Mouse (Mus musculus): ENCODE data around the gene Acbd4. TPM values are rescaled to one million over a fixed set of nuclear protein-coding genes. Genes with fewer than 3 reads are reported as not detected.

Acbd4 gene
- polyA plus RNA-seq, 1 experiment: 17.9 TPM

DNA sequence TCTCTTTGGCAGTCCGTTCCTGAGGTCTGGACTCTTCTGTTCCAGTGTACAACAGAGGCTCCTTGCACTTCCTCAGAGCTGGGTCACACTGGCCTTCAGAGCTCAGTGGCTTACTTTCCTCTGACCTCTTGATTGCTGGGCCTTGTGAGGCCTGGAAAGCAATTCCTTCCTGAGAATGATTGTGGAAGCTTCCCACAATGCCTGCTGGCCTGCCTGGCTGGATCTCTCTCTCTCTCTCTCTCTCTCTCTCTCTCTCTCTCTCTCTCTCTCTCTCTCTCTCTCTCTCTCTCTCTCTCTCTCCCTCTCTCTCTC, 40.4 kb downstream of the Acbd4 start:
- H3K4me1 ChIP-seq (ENCODE audit: control insufficient read depth, insufficient read depth, insufficient read length): peaks cover 6% of the 10 kb centered on the region; the same call in 1 of the 2 replicates
- H3K4me3 ChIP-seq (ENCODE audit: extremely low read depth, insufficient read depth, insufficient read length): no peak overlapping the region
- H3K36me3 ChIP-seq (ENCODE audit: control insufficient read depth, insufficient read depth, low read length): no peaks in the 10 kb centered on the region
- H3K27me3 ChIP-seq (ENCODE audit: control insufficient read depth, insufficient read depth, low read length): no peaks in the 10 kb centered on the region
- no peak for DNase-seq (ENCODE audit: low read depth in 1 of 2, low spot score in 2 of 2)
- peak overlapping the region; percentile 34 for H3K27ac ChIP-seq (ENCODE audit: insufficient read depth, low read length)
- TF ChIP-seq CTCF (IDR thresholded peaks at IDR 0.05; ENCODE audit: extremely low read depth, insufficient read depth, insufficient read length, insufficient replicate concordance) (no peak), POLR2A (IDR thresholded peaks at IDR 0.05; ENCODE audit: low read depth, low read length) (no peak)
- WGBS: 50% methylated on average over 1 of the region's 1 CpGs

DNA sequence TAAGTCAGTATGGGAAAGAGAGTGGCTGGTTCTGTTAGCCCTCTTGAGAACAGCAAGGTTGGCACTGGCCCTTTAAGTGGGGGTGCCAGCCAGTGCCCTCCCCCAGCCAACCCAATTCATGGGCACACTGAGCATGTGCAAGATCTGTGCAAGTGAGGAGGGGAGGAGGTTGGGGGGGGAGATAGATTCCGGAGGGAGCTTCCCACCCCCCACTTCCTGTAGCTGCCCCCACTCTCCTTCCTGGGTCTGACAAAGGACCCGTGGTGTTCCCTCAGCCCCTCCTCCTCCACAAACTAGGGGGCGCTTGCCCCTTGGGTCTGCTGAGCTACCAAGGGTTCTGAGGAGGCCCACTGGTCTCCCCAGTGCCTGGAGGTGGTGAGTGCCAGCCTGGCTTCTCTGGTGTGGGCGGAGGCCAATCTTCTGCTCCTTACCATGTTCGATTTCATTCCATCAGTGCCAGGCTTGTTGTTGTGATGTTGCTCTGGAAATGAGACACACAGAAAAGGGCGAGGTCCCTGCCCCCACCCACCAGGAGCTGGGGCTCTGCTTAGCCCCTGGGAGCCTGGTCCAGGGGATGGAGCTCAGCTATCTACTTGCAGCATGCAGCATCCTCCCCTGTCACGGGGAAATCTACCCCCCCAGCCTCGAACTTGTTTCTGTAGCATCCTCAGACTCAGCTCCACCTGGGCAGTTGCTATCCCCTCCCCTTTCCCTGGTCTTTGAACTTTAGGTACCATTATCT, 41.1 kb downstream of the Acbd4 start:
- TF ChIP-seq CTCF (IDR thresholded peaks at IDR 0.05; ENCODE audit: extremely low read depth, insufficient read depth, insufficient read length, insufficient replicate concordance): no peak
- TF ChIP-seq POLR2A (IDR thresholded peaks at IDR 0.05; ENCODE audit: low read depth, low read length): no peak
- DNase-seq (ENCODE audit: low read depth in 1 of 2, low spot score in 2 of 2): peak in 1 of 2 experiments; percentile 56
- Histone ChIP-seq H3K4me1 (ENCODE audit: control insufficient read depth, insufficient read depth, insufficient read length) (peaks cover 6% of the 10 kb centered on the region; the same call in 1 of the 2 replicates), H3K27ac (ENCODE audit: insufficient read depth, low read length) (peak overlapping the region; percentile 66; the same call in 1 of the 2 replicates), H3K36me3 (ENCODE audit: control insufficient read depth, insufficient read depth, low read length) (no peaks in the 10 kb centered on the region), H3K4me3 (ENCODE audit: extremely low read depth, insufficient read depth, insufficient read length) (peak overlapping the region; percentile 40; the same call in 1 of the 2 replicates), H3K27me3 (ENCODE audit: control insufficient read depth, insufficient read depth, low read length) (no peaks in the 10 kb centered on the region)
- WGBS: 17% methylated on average over 8 of the region's 8 CpGs

- peaks cover 6% of the 10 kb centered on the region; the same call in 1 of the 2 replicates for H3K4me1 ChIP-seq (ENCODE audit: control insufficient read depth, insufficient read depth, insufficient read length)
- no peaks in the 10 kb centered on the region for H3K27me3 ChIP-seq (ENCODE audit: control insufficient read depth, insufficient read depth, low read length)
- TF ChIP-seq POLR2A (IDR thresholded peaks at IDR 0.05; ENCODE audit: low read depth, low read length) (no peak), CTCF (IDR thresholded peaks at IDR 0.05; ENCODE audit: extremely low read depth, insufficient read depth, insufficient read length, insufficient replicate concordance) (no peak)
These were observed 43.1 kb downstream of the Acbd4 start for GRCm38 (mm10) chr11:103144309-103145285.

GRCm38 (mm10) chr11:103146386-103146785, 44.9 kb downstream of the Acbd4 start:
- H3K27ac ChIP-seq (ENCODE audit: insufficient read depth, low read length): no peak overlapping the region
- no peak for DNase-seq (ENCODE audit: low read depth in 1 of 2, low spot score in 2 of 2)
- H3K27me3 ChIP-seq (ENCODE audit: control insufficient read depth, insufficient read depth, low read length): no peaks in the 10 kb centered on the region
- H3K4me1 ChIP-seq (ENCODE audit: control insufficient read depth, insufficient read depth, insufficient read length): peaks cover 6% of the 10 kb centered on the region; the same call in 1 of the 2 replicates
- WGBS: 46% methylated on average over 4 of the region's 4 CpGs
- TF ChIP-seq POLR2A (IDR thresholded peaks at IDR 0.05; ENCODE audit: low read depth, low read length) (no peak), CTCF (IDR thresholded peaks at IDR 0.05; ENCODE audit: extremely low read depth, insufficient read depth, insufficient read length, insufficient replicate concordance) (no peak)
- no peak overlapping the region for H3K4me3 ChIP-seq (ENCODE audit: extremely low read depth, insufficient read depth, insufficient read length)
- H3K36me3 ChIP-seq (ENCODE audit: control insufficient read depth, insufficient read depth, low read length): no peaks in the 10 kb centered on the region

More at GRCm38 (mm10) chr11:103144309-103145285, 43.1 kb downstream of the Acbd4 start:
- Histone ChIP-seq H3K36me3 (ENCODE audit: control insufficient read depth, insufficient read depth, low read length) (no peaks in the 10 kb centered on the region), H3K27ac (ENCODE audit: insufficient read depth, low read length) (no peak overlapping the region), H3K4me3 (ENCODE audit: extremely low read depth, insufficient read depth, insufficient read length) (no peak overlapping the region)
- WGBS: 82% methylated on average over 12 of the region's 12 CpGs
- DNase-seq (ENCODE audit: low read depth in 1 of 2, low spot score in 2 of 2): no peak

DNA sequence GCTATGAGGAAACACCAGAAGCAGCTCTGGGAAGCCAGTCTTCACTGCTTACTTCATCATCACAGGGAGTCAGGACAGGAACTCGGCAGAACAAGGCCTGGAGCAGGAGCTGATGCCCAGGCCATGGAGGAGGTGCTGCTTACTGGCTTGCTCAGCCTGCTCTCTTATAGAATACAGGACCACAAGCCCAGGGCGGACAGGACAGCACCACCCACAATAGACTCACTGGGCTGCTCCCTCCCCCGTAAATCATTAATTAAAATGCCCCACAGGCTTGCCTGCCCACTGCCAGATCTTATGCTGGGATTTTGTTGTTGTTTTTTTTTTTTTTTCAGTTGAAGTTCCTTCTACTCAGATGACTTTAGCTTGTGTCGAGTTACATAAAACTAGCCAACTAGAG, 46.3 kb downstream of the Acbd4 start:
- WGBS: 86% methylated on average over 4 of the region's 4 CpGs
- Histone ChIP-seq H3K4me3 (ENCODE audit: extremely low read depth, insufficient read depth, insufficient read length) (no peak overlapping the region), H3K27me3 (ENCODE audit: control insufficient read depth, insufficient read depth, low read length) (no peaks in the 10 kb centered on the region), H3K4me1 (ENCODE audit: control insufficient read depth, insufficient read depth, insufficient read length) (no peaks in the 10 kb centered on the region; the same call in 1 of the 2 replicates), H3K36me3 (ENCODE audit: control insufficient read depth, insufficient read depth, low read length) (no peaks in the 10 kb centered on the region), H3K27ac (ENCODE audit: insufficient read depth, low read length) (no peak overlapping the region)
- no peak for DNase-seq (ENCODE audit: low read depth in 1 of 2, low spot score in 2 of 2)
- TF ChIP-seq CTCF (IDR thresholded peaks at IDR 0.05; ENCODE audit: extremely low read depth, insufficient read depth, insufficient read length, insufficient replicate concordance): no peak
- TF ChIP-seq POLR2A (IDR thresholded peaks at IDR 0.05; ENCODE audit: low read depth, low read length): no peak

DNA sequence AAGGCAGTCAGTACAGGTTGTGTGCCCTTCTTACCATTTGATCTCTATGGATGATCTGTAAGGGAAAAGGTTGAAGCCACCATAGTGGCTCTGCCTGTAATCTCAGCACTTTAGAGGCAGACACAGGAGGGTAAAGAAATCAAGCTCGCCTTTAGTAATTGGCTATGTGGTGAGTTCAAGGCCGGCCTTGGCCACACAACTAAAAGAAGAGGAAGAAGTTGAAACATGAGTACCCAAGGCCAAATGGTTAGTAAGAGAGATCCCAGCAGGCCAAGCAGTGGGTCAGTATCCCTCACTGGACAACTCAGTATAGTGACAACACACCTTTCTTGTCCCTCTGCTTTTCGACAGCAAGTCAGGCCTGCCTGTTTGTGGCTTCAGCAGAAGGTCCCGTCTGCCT, 48.3 kb downstream of the Acbd4 start:
- no peak overlapping the region for H3K4me3 ChIP-seq (ENCODE audit: extremely low read depth, insufficient read depth, insufficient read length)

More for the DNA sequence above, 48.3 kb downstream of the Acbd4 start:
- H3K27me3 ChIP-seq (ENCODE audit: control insufficient read depth, insufficient read depth, low read length): no peaks in the 10 kb centered on the region
- H3K36me3 ChIP-seq (ENCODE audit: control insufficient read depth, insufficient read depth, low read length): no peaks in the 10 kb centered on the region
- no peak for DNase-seq (ENCODE audit: low read depth in 1 of 2, low spot score in 2 of 2)
- WGBS: 94% methylated on average over 4 of the region's 4 CpGs
- no peak for TF ChIP-seq POLR2A (IDR thresholded peaks at IDR 0.05; ENCODE audit: low read depth, low read length)
- TF ChIP-seq CTCF (IDR thresholded peaks at IDR 0.05; ENCODE audit: extremely low read depth, insufficient read depth, insufficient read length, insufficient replicate concordance): no peak
- no peaks in the 10 kb centered on the region for H3K4me1 ChIP-seq (ENCODE audit: control insufficient read depth, insufficient read depth, insufficient read length)
- H3K27ac ChIP-seq (ENCODE audit: insufficient read depth, low read length): no peak overlapping the region

Measured in spleen, adult 2 months (tissue).